Mouse (Mus musculus) heart, postnatal 0 days (tissue): ENCODE results near the gene Nacad.

Experiments
- CTCF ChIP-seq: IDR thresholded peaks from 2 replicates; pipeline ENCODE4 v1.5.1; 2016; ENCODE audit warnings: antibody characterized with exemption, control low read depth, low read depth
- EP300 ChIP-seq: IDR thresholded peaks from 2 replicates; pipeline ENCODE4 v1.6.1; 2016; ENCODE audit warnings: antibody characterized with exemption, low read depth

GRCm38 (mm10) chr11:6598191-6598889, 7.5 kb downstream of the Nacad start:
- TF ChIP-seq CTCF: no peak
- TF ChIP-seq EP300: no peak
